Mouse (Mus musculus) skeletal muscle tissue, adult 2 months (tissue): ENCODE data around the gene Cmtr2.

Source experiments
- DNase-seq: peaks from one replicate; pipeline ENCODE4 v3.0.0-alpha.2; 2012; ENCODE audit warnings: low read depth, low spot score

Cmtr2 gene

GRCm38 (mm10) chr8:110253986-110254385 is 38.5 kb downstream of the Cmtr2 start:
- no peak for DNase-seq

GRCm38 (mm10) chr8:110265796-110266305 is 50.4 kb downstream of the Cmtr2 start:
- DNase-seq: no peak

DNA sequence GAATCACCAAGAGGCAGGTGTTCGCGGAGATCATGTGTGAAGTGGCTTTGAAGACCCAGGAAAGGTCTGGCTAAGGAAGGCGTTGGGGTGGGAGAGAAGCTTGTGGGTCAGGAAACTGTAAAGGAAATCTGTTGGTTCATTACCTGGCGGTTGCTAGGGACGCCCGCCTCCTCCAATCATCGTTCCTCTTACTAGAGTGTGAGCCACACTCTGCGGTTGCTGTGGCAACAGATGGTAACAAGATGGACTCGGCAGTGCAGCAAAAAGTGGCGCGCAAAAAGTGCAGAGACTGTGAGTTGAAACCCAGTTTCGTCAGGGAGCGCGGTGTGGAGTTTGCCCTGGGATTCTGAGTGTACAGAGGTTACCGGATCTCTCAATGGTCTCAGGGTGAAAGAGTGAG is 51.3 kb downstream of the Cmtr2 start, which contains the start of gene Hydin:
TSS of gene Hydin (plus strand) at position 237 of the 400 bp plus-strand sequence.
- DNase-seq: no peak

GRCm38 (mm10) chr8:110267268-110267667 is 51.8 kb downstream of the Cmtr2 start:
- no peak for DNase-seq

DNA sequence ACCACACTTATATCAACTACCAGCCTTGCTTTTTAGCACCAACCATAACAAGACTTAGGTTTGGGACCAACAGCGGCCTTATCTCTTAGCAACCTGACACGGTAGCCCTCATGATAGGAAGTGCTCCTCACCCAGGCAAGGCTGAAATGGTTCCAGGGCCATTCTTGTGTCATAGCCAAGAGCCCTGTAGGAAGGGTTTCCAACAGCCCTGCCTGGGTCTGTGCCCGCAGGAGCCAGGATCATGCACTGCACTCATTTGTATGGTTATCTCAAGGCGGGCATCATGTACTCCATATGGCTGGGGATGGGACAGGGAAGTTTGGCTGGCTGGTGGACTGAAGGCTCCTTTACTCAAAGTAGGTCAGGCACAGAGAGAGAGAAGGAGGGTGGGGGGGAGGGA is 55.2 kb downstream of the Cmtr2 start:
- DNase-seq: no peak

- no peak for DNase-seq
These were observed 57.9 kb downstream of the Cmtr2 start for GRCm38 (mm10) chr8:110273394-110273793.
